Mouse (Mus musculus): ENCODE results near the gene Atp4b.

DNA sequence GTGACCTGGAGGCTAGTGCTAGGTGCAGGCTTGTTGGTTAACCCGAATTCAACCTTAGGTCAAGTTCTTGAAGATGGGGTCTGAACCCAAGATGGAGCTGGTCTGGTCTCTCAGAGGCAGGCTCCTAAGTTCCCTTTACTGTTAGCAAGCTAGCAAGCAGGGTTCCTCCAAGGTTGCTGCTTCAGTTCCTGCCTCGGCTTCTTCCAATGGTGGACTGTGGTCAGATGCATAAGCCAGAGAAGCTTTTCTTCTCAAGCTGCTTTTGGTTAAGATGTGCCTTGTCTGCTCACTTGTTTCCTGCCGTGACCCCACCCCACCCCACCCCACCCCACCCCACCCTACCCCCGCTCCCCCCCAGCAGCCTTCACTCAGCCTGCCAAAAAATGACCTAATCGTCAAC lies 36.5 kb upstream of the Atp4b start:
- no peak for TF ChIP-seq CTCF (IDR thresholded peaks at IDR 0.05; ENCODE audit: low read depth)
- TF ChIP-seq EP300 (IDR thresholded peaks at IDR 0.05; ENCODE audit: low read depth), result no peak

Measured in liver, postnatal 0 days (tissue).